Mouse (Mus musculus) olfactory bulb, adult 2 months (tissue): ENCODE data around the gene Pten. TPM values are rescaled to one million over a fixed set of nuclear protein-coding genes. Genes with fewer than 3 reads are reported as not detected.

Experiments used
- H3K27ac ChIP-seq: fragments of 200-500 bp; 2 replicates; pipeline ENCODE4 v1.5.1; 2012; ENCODE audit warnings: low read depth, low read length; ENCODE audit not compliant: insufficient read depth
- H3K4me1 ChIP-seq: fragments of 200-500 bp; 2 replicates; pipeline ENCODE4 v1.6.1; 2012; ENCODE audit warnings: low read length; ENCODE audit not compliant: control insufficient read depth, insufficient read depth
- H3K4me3 ChIP-seq: fragments of 200-500 bp; 2 replicates; pipeline ENCODE4 v1.5.1; 2012; ENCODE audit warnings: mild to moderate bottlenecking, low read depth, low read length, moderate library complexity; ENCODE audit not compliant: insufficient read depth
- CTCF ChIP-seq: fragments of 200-500 bp; IDR thresholded peaks from 2 replicates; pipeline ENCODE4 v1.5.1; 2012; ENCODE audit warnings: low read depth, mild to moderate bottlenecking, low read length, moderate library complexity; ENCODE audit not compliant: insufficient read depth
- POLR2A ChIP-seq: fragments of 200-500 bp; IDR thresholded peaks from 2 replicates; pipeline ENCODE4 v1.6.1; 2012; ENCODE audit warnings: mild to moderate bottlenecking, low read depth, low read length, moderate library complexity; ENCODE audit not compliant: insufficient read depth
- WGBS: fragments of 180-500 bp; shearing (Covaris S2); methylation state at CpG from one replicate; pipeline ENCODE4 v1.1.7; 2018; 5-methylcytosine and 5-hydroxymethylcytosine counted together
- polyA plus RNA-seq: library from polyadenylated mRNA; stranded (reverse); fragments of >200 nt; gene quantifications from 2 replicates; pipeline ENCODE4 v1.2.4, GENCODE M21; 2012; ENCODE audit warnings: low replicate concordance; ENCODE audit not compliant: missing spikeins, insufficient read depth, insufficient read length

The Pten gene
- polyA plus RNA-seq, 1 experiment, result 127 TPM

DNA sequence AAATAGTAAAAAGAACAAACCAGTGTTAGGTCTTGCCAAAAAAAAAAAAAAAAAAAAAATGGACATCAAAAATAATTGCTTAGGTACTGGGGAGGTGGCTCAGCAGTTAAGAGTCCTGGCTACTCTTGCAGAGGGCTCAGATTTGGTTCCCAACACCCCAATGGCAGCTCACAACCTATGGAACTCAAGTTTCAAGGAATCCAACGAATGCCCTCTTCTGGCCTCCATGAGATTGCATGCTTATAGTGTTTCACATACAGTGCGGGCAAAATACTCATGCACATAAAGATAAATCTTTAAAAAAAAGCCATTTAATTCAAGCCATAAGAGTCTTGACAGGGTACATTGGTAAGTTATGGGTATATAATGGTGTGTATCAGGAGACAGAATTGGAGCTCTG lies 72.6 kb downstream of the Pten start:
- Histone ChIP-seq H3K4me3 (no peak overlapping the region), H3K27ac (no peak overlapping the region), H3K4me1 (no peaks in the 10 kb centered on the region)
- WGBS, result 90% methylated on average over 2 of the region's 2 CpGs
- no peak for TF ChIP-seq CTCF

- H3K4me3 ChIP-seq, result no peak overlapping the region
- no peak for TF ChIP-seq CTCF
- TF ChIP-seq POLR2A, result no peak
- WGBS, result 40% methylated on average over 4 of the region's 4 CpGs
- no peaks in the 10 kb centered on the region for H3K4me1 ChIP-seq
- H3K27ac ChIP-seq, result no peak overlapping the region
These were observed 74.0 kb downstream of the Pten start for GRCm38 (mm10) chr19:32831286-32831685.

DNA sequence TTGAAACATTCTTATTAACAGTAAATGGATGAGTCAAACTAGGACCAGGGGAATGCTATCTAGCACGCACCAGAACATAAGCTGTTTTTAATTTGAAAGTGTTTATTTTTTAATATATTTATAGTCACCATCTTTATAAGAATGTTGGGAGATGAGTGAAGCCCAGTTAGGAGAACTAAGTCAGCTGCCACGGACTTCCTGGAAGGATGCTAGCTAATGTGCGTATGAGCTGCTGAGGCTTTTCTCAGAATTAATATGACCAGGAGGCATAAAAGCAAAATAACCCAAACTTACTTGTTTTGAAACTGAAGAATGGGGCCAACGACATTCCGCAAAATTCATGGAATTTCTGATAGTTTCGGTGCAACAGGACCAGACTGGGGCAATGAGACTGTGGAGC lies 83.2 kb downstream of the Pten start:
- WGBS, result 95% methylated on average over 6 of the region's 6 CpGs
- TF ChIP-seq CTCF, result no peak
- no peak for TF ChIP-seq POLR2A
- no peak overlapping the region for H3K4me3 ChIP-seq
- H3K4me1 ChIP-seq, result no peaks in the 10 kb centered on the region
- H3K27ac ChIP-seq, result no peak overlapping the region

DNA sequence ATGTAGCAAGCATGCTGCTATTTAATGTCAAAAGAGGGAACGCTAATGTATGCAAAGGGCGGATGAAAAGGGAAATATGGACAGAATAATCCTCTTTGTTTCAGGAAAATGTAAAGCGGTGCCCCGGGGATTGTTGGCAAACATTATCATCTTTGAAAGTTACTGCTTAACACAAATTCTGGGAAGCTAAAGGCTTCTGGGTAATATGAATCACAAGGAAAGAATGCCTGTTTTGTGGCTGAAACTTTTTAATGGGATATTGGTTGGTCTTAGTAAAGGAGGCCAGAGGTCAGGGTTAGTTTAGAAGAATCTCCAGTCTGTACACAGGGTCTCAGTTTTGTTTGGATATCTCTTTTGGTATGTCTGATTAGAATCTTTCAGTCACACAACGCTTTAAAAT lies 87.2 kb downstream of the Pten start:
- TF ChIP-seq POLR2A (no peak), CTCF (no peak)

GRCm38 (mm10) chr19:32848041-32848440 lies 90.7 kb downstream of the Pten start:
- 85% methylated on average over 3 of the region's 3 CpGs for WGBS
- H3K27ac ChIP-seq, result no peak overlapping the region
- no peak overlapping the region for H3K4me3 ChIP-seq
- H3K4me1 ChIP-seq, result no peaks in the 10 kb centered on the region
- TF ChIP-seq POLR2A, result no peak
- TF ChIP-seq CTCF, result no peak

More for the DNA sequence above, 87.2 kb downstream of the Pten start:
- 79% methylated on average over 5 of the region's 5 CpGs for WGBS
- Histone ChIP-seq H3K4me3 (no peak overlapping the region), H3K27ac (no peak overlapping the region), H3K4me1 (no peaks in the 10 kb centered on the region)

- TF ChIP-seq CTCF, result no peak
- TF ChIP-seq POLR2A, result no peak
- no peak overlapping the region for H3K4me3 ChIP-seq
- WGBS, result 82% methylated on average over 3 of the region's 3 CpGs
- H3K4me1 ChIP-seq, result no peaks in the 10 kb centered on the region
- no peak overlapping the region for H3K27ac ChIP-seq
These were observed 95.0 kb downstream of the Pten start for GRCm38 (mm10) chr19:32852306-32852705.

DNA sequence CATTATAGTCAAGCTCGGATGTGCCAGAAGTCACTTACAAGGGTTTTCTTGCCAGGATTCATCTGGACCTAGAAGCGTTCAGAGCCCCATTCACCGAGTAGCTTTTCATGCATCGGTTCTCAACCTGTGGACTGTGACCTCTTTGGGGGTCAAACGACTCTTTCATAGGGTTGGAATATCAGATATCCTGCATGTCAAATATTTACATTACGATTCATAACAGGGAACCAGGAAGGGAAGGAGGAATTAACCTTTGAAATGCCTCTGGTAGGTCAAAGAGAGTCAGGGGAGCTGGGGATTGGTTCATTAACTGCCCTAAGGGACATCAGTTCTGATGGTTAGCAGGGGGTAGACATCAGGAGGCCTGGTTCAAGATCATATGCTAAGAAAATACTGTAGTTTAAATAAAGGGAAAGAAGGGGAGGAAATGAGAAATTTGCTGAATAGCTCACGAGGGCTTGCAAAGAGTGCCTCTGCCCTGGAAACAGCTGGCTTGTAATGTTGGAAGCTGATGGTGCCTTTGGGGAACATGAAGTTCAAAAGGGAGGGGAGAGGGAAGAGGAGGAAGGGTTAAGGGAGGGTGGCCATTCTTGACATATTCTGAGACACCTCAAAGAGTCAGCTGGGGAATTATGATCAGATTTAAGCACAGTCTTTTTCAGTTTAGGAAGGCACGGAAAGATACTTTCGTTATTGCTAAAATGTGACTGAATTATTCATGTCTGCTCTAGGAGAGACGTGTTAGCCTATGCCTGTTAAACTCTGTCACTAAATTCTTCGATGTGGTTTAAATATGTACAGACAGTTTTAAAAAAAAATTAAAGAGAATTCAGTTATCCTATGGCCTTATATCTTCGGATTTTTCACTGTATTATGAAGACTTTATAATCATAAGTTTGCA lies 104.6 kb downstream of the Pten start:
- H3K27ac ChIP-seq, result no peak overlapping the region
- WGBS, result 81% methylated on average over 12 of the region's 12 CpGs
- H3K4me3 ChIP-seq, result no peak overlapping the region
- H3K4me1 ChIP-seq, result peaks cover 3% of the 10 kb centered on the region
- no peak for TF ChIP-seq POLR2A
- TF ChIP-seq CTCF, result no peak

DNA sequence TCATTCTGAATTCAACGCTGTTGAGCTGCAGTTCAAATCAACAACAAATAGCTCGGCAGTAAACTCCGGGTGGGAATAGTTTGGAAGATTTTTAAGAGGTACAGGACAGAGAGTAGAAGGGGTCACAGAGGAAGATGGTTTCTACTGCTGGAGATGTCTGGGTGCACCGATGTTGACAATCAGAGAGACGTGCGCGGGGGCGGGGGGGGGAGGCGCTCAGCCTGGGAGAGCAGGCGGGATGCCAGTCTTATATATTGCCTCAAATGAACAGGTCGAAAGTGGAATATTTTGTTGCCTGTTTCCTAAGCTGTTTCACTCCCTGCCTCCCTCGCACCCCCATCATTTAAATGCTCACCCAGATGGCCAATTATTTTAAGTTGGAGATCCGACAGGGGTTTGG lies 109.5 kb downstream of the Pten start:
- TF ChIP-seq POLR2A (no peak), CTCF (no peak)
- H3K4me3 ChIP-seq, result no peak overlapping the region
- 6% methylated on average over 13 of the region's 13 CpGs for WGBS
- H3K4me1 ChIP-seq, result peaks cover 7% of the 10 kb centered on the region
- no peak overlapping the region for H3K27ac ChIP-seq

DNA sequence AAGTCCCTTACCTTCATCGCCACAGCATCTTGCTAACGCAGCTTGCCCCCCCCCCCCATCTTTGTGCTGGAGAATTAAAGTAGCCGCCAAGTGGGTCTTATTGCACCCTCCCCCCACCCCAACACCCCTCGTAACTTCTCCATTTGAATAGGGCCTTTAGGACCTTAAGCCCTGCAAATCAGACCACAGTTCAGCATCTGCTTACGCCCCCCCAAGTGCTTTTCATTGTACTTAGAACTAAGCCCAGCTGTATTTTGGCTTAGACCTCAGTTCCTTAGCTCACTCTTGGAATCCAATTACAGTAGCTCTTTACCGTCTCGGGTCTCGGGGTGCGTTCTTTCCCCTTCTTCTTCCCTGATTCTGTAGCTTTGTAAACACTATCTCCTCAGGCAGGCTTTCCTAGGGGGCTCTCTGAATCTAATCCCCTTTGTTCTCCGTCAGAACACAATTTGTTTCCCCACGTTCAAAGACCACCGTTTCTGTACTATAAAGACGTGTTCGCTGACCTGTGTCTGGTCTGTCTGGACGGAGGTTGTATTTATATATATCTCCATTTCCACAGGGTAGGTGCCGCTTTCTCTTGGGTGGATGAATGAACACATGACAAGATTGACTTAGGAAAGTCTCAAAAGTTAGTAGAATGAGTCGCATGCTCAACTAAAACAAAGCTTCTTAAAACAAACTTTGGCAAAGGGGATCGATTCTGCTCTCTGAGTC lies 110.0 kb downstream of the Pten start:
- H3K27ac ChIP-seq, result no peak overlapping the region
- no peak overlapping the region for H3K4me3 ChIP-seq
- H3K4me1 ChIP-seq, result peaks cover 7% of the 10 kb centered on the region
- whole genome bisulfite sequencing, result 20% methylated on average over 18 of the region's 18 CpGs
- TF ChIP-seq POLR2A (no peak), CTCF (no peak)

- no peak overlapping the region for H3K4me3 ChIP-seq
- WGBS, result 77% methylated on average over 5 of the region's 5 CpGs
- H3K27ac ChIP-seq, result no peak overlapping the region
- H3K4me1 ChIP-seq, result peaks cover 7% of the 10 kb centered on the region
- TF ChIP-seq CTCF, result no peak
- TF ChIP-seq POLR2A, result no peak
These were observed 111.3 kb downstream of the Pten start for GRCm38 (mm10) chr19:32868560-32868959.
